Mouse (Mus musculus) adrenal gland (tissue): ENCODE data around the gene Plbd2.

ENCODE experiments used
- intact Hi-C: fragments of 180-260 bp; cut with DNase I; formaldehyde crosslinking; loops from one replicate; pipeline ENCODE4 v1.15.1; 2025

Plbd2 gene

DNA sequence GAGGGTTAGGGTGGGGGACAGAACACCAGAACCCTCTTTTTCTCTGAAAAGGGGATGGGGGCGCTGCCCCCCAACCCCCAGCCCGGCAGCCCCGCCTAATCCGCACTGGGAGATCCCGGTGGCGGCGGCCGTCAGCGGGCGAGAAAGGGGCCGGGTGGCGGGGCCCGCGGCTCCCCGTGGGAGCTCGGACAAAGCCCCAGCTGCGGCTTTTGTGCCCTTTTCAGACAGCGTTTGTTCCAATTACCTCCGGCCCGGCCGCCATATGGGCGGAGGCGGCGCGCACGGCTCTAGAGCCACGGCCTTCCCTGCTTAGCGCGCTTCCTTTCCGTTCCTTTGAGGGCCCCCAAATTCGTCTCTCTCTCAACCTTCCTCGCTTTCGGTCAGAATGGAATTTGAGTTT, 65.4 kb downstream of the Plbd2 start:
- intact Hi-C loops: no loop called here

DNA sequence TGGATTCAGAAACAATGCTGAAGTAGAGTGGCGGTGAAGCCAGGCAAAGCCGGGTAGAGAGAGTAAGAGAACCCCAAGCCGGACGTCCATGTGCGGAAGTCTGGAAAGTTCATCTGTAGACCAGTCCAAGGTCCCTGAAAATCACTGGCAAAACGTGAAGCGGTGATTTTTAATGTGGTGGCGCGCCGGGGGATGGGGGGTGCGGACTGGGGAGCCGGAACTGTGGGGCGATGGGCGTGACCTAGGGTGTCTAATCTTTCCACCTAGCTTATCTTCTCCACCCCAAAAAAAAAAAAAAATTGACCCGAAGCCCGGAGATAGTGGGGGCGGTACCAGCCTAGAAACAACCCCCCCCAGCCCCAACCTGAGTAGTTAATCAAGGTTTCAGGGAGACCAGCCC, 65.9 kb downstream of the Plbd2 start:
- intact Hi-C loops: no loop called here

DNA sequence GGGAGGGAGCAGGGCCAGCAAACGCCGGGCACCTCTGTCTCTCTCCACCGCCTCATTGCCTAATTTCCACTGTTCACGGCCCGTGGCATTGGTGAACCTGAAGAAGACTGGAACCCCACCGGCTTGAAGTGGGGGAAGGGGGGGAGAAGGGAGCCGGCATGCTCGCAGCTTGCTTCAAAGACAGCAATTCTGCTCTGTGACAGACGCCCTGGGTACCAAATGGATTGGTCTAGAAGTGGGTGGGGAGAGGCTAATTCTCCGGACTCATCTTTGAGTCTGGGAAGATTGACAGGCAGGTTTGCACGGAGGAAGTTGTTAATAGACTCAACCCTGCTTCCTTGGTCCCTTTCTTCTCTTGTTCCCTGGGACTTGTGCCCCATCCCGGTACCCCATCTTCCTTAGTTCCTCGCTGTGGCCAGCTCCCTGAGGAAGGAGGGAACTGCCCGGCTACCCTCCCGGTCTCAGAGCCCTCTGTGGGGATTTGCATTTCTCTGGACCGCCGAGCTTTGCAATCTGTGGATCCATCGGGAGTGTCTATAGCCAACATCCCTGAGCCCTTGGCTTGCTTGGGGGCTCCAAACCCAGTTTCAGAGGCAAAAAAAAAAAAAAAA, 66.4 kb downstream of the Plbd2 start:
- intact Hi-C loops: no loop called here

DNA sequence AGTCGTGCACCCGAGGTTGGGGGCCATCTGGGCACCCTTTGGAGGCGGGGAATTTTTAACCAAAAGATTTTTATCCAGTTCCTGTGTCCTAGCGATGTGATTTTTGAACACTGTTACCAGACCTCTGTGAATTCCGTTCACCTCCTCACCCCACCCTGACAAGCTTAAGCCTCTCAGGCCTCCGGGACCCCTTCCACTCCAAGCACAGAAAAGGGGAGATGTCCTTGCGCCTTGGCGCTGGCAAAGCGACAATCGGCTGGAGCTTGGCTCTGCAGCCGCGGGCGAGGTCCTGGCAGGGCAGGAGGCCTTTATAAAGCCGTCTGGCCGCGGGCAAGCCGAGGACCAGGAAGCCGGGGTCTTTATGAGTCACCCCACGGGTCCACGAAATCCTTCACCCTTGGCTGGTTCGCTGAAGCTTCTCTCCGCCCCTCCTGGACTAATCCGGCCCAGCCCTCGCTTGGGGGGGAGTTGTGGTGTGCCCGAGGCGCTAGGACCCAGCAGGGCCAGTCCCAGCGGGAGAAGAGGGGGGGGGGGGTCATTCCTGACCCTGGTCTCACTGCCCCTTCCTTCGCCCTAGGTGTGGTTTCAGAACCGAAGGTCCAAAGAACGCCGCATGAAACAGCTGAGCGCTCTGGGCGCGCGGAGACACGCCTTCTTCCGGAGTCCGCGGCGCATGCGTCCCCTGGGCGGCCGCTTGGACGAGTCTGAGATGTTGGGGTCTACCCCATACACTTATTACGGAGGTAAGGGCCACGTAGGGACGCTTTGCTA, 67.5 kb downstream of the Plbd2 start:
- intact Hi-C loops: no loop called here

DNA sequence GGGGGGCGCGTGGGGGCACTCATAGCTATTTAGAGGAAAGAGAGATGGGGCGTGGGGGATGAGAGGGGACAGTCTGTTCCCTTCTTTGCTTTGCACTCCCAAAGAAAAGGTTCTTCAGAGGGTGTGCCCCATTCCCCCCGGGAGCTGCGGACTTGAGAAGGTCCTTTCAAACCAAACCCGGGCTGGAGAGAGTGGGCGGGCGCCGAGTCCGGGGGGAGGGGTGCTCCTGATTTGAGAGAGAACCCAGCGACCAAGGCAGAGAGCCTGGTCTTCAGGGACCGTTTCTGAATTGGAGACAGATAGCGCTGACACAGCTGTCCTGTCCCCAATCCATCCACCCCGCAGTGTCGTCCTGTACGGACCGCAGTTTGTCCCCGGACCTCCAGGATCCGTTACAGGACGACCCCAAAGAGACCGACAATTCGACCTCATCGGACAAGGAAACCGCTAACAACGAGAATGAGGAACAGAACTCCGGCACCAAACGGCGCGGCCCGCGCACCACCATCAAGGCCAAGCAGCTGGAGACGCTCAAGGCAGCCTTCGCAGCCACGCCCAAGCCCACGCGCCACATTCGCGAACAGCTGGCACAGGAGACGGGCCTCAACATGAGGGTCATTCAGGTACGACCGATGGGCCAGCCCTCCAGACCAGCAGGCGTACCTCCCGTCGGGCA, 68.3 kb downstream of the Plbd2 start:
- intact Hi-C loops: no loop called here

DNA sequence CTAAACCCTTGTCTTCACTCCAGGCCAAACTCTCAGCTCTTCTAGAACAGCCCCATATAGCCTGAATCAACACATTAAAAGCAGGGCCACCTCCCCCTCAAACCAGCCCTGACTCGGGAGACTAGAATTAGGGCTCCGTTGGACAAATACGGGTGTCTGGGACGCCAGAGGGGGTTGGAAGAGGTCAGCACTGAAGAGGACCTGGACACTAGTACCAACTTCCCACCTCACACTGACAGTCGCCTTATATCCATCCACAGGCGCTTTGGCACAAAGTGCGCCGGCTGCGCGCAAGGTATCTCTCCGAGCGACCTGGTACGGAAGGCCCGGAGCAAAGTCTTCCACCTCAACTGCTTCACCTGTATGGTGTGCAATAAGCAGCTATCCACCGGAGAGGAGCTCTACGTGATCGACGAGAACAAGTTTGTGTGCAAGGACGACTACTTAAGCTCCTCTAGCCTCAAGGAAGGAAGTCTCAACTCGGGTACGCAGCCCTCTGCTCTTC, 69.1 kb downstream of the Plbd2 start:
- intact Hi-C loops: no loop called here
